Mouse (Mus musculus): ENCODE results near the gene Rpl11.

The Rpl11 gene

GRCm38 (mm10) chr4:136027416-136028131 lies 25.7 kb downstream of the Rpl11 start:
- DNase-seq (ENCODE audit: low read depth, low spot score): no peak

GRCm38 (mm10) chr4:136025350-136025749 lies 27.9 kb downstream of the Rpl11 start:
- DNase-seq (ENCODE audit: low read depth, low spot score): no peak

- no peak for DNase-seq (ENCODE audit: low read depth, low spot score)
These were observed 30.3 kb downstream of the Rpl11 start for GRCm38 (mm10) chr4:136022924-136023323.

- peak; percentile 99 for DNase-seq (ENCODE audit: low read depth, low spot score)
These were observed 31.6 kb downstream of the Rpl11 start, which contains the start of gene Eloa for GRCm38 (mm10) chr4:136021549-136022047. TSS of gene Eloa (minus strand) at chr4:136021763.

DNA sequence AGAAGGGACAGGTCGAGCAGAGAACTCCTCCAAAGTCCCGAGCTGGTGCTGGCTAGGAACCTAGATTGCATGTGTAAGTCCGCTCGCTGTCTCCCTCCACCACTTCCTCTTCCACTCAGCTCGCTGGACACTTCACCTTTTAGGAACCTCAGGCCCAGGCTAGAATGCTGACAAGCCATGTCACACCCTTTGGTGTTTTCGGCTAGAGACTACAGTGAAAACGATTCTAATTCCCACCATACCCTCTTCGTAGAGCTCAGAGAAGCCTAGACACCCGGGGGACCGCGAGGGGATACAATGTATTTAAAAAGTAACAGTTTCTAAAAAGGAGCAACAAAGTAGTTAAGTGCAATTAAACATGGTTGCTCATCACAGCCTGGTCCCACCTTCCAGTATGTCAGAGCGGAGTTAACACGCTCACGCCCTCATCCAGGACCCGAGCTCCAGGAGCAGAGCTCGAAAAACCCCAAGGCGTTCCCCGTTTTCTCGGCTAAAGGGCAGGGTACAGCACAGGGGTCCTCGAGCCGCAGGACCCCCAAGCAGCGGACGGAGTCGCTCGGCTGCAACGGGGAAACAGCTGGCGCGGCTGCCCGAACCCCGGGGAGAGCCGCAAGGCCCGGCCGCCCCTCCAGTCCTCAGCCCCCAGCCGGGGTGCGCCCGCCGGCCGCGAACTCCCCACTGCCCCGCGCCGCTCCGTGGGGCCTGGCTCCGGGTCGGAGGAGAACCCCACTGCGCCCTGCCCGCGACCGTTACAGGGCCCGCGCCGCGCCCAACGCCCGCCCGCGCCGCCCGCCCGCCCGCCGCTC lies 32.3 kb downstream of the Rpl11 start:
- peak; percentile 60 for DNase-seq (ENCODE audit: low read depth, low spot score)

DNA sequence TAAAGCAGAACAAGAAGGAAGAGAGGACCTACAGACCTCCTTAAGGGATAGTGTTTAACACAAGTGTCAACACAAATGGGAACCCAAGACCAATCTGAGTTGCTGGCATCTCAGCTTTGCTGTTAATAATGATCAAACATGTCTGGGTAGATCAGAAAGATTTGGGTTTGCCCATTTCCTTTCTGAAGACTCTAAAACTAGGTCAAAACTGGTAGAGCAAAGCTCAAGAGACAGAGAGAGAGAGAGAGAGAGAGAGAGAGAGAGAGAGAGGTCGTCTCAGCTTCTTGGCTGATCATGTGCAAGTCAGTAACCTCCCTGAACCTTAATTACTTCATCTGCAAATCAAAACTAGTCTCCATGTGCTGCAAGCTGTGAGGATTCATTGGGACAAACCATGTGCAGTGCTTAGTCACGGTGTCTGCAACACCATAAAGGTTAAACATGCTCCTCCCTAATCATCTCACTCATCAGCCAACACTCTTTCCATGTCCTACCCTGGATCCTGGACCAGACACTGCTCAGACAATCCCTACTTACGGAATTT lies 37.1 kb downstream of the Rpl11 start:
- no peak for DNase-seq (ENCODE audit: low read depth, low spot score)

DNA sequence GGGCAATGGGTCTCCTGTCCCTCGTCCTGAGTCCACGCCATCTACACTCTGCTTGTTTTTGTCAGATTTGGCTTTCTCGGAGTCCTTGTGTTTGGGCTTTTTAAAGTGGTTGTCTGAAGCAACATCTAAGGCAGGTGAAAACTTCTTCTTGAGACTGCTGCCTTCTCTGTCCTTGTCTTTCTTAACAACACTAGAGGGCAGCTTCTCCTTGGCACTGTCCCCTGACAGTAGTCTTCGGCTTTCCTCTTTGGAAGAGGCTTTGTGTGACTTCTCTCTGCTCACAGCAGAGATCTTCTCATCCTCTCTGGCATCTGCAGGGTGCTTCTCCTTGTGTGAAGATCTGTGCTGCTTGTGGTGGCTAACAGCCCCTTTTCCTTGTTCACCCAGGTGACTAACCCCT lies 42.6 kb downstream of the Rpl11 start:
- DNase-seq (ENCODE audit: low read depth, low spot score): no peak

- DNase-seq (ENCODE audit: low read depth, low spot score): no peak
These were observed 44.3 kb downstream of the Rpl11 start for GRCm38 (mm10) chr4:136008782-136009447.

DNA sequence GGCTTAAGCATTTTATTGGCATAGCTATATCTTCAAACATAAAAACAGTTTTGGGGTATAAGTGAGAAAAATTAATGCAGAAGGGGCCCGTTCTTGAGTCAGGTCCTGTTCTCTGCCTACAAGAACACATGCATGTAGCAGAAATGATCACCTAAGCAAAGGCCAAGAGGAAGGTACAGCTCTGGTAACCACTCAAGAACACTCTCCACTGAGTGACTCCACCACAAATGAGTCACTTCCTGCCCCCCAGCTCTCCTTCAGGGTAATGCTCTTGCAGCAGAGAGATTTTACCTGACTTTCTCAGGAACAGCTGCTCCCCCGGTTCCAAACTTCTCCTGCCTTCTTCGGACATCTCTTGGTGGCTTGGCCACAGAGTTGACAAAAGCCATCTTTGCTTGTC lies 46.4 kb downstream of the Rpl11 start:
- DNase-seq (ENCODE audit: low read depth, low spot score): no peak

DNA sequence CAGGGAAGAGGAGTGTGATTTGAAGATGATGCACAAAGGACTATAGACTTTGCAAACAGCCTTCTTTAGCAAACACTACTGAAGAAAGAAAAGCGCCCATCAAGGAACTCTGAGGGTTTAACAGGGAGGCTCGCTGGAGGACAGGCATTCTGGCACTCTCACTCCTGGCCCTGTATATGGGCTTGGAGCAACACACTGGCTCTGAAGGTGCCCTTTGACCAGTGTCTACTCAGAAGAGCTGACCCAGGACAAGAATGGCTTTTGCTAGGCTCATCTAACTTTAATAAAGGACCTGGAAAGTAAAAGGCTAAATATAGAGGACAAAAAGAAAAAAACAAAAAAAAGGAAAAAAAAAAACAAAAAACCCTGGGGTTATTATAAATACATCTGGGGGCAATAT lies 48.3 kb downstream of the Rpl11 start:
- no peak for DNase-seq (ENCODE audit: low read depth, low spot score)

DNA sequence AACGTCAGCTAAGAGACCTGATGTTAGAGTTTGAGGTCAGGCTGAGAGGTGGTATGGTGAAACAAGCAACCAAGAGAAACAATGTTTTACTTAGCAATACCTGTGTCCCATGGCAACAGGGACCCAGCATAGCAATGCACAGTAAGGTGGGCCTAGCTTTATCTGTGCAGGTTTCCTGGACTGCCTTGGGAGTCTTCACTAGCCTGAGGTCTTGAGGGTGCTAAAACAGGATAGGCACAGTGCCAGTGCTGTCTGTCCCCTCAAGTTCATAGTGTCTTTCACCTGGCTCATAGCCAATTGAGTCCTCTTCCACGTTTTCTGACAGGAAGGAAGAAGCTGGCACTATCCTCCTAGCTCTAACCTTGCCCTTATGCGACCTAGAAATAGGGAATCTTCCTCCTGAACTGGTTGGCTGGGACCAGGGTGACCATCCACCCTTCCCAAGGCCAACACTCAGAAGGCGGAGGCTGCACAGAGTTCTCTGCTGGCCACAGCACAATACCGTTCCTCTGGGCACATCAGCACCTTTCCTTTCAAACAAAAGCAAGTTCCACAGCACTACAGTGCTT lies 49.0 kb downstream of the Rpl11 start:
- DNase-seq (ENCODE audit: low read depth, low spot score): no peak

GRCm38 (mm10) chr4:135995118-135995517 lies 58.1 kb downstream of the Rpl11 start:
- no peak for DNase-seq (ENCODE audit: low read depth, low spot score)

GRCm38 (mm10) chr4:135993941-135994340 lies 59.3 kb downstream of the Rpl11 start:
- DNase-seq (ENCODE audit: low read depth, low spot score): no peak

DNA sequence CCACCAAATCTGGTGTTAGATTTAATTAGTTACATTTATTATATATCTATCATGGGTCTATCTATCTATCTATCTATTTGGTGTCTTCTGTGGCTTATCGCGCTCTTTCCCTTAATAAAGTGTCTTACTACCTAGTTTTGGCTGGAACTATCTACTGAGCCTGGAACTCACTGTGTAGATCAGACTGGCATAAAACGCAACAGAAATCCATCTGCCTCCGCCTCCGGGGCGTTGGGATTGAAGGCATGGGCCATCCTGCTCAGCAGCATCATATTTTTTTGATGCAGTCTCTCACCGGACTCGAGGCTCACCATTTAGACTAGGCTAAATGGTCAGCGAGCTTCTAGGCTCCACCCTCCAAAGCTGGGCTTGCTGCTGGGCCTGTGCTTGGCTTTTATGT lies 65.5 kb downstream of the Rpl11 start:
- DNase-seq (ENCODE audit: low read depth, low spot score): no peak

DNA sequence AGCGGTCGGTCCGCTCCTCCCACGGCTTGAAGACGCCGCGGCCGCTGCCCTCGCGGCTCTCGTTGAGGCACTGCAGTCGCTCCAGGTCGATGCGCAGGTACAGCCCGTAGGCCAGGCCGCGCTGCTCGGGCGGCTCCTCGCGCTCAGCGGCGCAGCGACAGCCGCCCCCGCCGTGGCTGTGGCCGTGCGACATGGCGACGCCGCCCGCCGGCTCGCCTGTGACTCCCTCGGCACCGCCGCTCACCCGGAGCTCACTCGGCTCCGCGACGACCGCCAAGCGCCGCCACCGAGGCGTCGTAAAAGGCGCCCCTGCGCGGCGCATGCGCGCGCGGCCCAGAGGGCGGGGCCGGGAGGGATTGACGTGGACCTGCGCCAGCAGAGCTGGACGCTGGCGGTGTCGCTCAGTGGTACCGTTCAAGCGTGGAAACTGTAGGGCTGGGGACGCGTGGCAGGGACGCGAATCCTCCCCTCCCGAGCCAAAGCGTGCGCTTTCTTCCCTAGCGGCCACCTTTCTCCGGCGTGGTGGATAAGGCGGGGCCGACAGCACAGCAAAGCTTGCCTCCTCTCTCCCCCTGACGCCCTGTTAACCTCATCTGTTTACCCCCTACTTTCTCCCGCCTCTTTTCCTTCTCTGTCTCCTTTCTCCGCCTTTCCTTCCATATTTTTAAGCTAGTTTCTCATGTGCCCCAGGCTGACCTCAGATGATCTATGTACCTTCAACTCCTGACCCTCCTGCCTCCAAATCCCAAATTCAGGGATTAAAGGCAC lies 66.1 kb downstream of the Rpl11 start, which contains the start of gene Pithd1:
TSS of gene Pithd1 (minus strand) at position 322 of the 768 bp plus-strand sequence.
- peak; percentile 91 for DNase-seq (ENCODE audit: low read depth, low spot score)

DNA sequence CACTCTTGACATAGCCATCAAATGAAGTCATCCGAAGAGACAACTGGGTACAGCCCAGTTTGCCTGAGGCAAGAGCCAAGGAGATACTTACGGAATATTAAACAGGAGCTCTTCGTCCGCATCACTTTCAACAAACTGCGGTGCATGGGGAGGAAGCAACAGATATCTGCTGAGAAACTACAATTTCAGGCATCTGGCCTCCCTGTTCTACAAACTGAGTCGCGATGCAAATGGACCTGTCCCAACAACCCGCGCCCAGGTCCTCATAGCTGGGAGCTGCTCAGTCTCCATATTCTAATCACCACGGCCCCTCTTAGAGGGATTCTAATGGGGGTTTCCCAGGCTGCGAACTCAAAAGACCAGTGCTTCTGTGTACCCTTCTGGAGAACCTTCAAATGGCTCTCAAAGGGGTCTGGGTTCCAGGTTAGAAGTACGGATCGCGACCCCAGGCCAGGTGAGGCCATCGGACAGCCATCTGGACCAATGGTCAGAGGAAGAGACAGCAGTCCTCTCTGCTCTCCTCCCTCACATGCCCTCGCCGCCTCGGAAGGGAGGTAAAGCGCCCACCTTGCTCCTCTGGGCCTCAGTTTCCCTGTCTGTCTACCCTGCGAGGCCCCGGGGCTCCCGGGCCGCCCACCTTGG lies 66.8 kb downstream of the Rpl11 start:
- DNase-seq (ENCODE audit: low read depth, low spot score): peak; percentile 26

DNA sequence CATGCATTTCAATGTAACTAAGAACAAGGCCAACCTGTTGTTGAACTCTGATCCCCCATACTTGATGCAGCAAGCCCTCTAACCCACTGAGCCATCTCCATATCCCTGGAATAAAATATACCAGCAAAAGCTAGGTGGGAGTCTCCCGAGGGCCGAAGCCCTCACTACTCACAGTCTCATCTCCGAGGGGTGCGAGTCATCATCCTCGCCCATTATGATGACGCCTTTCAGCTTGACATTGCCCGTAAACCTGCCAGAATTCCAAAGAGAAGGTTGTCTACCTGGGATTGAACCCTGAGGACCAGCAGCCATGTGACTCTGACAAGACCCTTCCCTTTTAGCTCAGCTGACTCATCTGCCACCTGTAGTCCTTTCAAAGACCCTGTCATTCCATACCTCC lies 67.5 kb downstream of the Rpl11 start:
- no peak for DNase-seq (ENCODE audit: low read depth, low spot score)

- no peak for DNase-seq (ENCODE audit: low read depth, low spot score)
These were observed 68.0 kb downstream of the Rpl11 start for GRCm38 (mm10) chr4:135985193-135985592.

DNA sequence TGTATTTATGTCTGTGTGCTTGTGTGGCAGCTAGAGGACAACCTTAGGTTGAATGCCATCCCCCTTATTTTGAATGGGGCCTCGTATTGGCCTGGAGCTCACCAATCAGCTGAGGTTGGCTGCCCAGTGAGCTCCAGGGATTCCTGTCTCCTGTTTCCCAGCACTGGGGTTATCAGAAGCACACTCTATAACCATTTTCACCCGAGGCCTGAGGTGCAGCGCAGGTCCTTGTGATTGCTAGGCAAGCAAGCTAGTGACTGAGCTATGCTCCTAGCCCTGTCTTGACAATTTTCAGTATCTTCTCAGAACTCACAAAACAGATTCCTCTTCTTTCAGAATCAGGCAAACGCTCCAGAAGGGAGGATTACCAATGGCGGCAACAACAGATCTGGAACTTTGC lies 68.7 kb downstream of the Rpl11 start:
- no peak for DNase-seq (ENCODE audit: low read depth, low spot score)

DNA sequence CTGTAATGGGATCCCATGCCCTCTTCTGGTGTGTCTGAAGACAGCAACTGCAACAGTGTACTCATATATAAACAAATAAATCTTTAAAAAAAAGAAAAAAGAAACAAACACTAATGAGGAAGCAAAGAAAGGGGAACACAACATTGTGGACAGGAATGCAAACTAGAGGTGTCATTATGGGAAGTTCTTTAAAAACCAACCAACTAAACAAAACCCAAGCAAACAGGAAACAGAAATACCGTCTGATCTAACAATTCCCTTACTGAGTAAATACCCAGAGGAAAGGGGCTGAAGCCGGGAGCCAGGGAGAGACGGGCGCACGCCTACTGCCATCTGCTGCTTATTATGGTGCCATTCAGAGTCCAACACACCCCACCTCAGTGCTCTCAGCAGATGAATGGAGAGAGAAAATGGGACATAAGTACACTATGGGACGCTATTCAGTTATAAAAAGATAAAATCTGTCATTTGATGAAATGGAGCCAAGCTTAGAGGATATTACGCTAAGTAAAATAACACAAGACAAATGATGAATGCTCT lies 71.6 kb downstream of the Rpl11 start:
- no peak for DNase-seq (ENCODE audit: low read depth, low spot score)

All from R1 (cell line).